Mouse (Mus musculus) hindbrain, embryonic 14.5 days (tissue): ENCODE results near the gene Fam90a1a. TPM values are rescaled to one million over a fixed set of nuclear protein-coding genes. Genes with fewer than 3 reads are reported as not detected.
"Not testable (repeated sequence)": the region's sequence is repeated elsewhere in the genome, so short reads cannot be mapped to it uniquely, and the experiment has no call there.

Experiments
- ATAC-seq: fragments of 200-750 bp; cut with Nextera tagmentation; 2 replicates; pipeline ENCODE4 v1.8.0; 2017; ENCODE audit warnings: moderate number of reproducible peaks, mild to moderate bottlenecking, moderate TSS enrichment, moderate library complexity; ENCODE audit not compliant: low FRiP score
- DNase-seq: peaks from one replicate; pipeline ENCODE4 v3.0.0-alpha.2; 2015; ENCODE audit warnings: low spot score
- H3K27ac ChIP-seq: fragments of 300-500 bp; sonication (generic); 2 replicates; pipeline ENCODE4 v1.5.1; 2014; ENCODE audit warnings: mild to moderate bottlenecking, moderate library complexity
- H3K27me3 ChIP-seq: fragments of 300-500 bp; sonication (generic); 2 replicates; pipeline ENCODE4 v1.6.1; 2014; ENCODE audit warnings: mild to moderate bottlenecking, low read length, mixed read lengths; ENCODE audit not compliant: control insufficient read depth, insufficient read depth
- H3K36me3 ChIP-seq: fragments of 300-500 bp; sonication (generic); replicated peaks from 2 replicates; pipeline ENCODE4 v1.6.1; 2014; ENCODE audit not compliant: control insufficient read depth, insufficient read depth
- H3K4me1 ChIP-seq: fragments of 300-500 bp; sonication (generic); replicated peaks from 2 replicates; pipeline ENCODE4 v1.6.1; 2014; ENCODE audit warnings: antibody characterized with exemption, low read length, mixed read lengths; ENCODE audit not compliant: control insufficient read depth, insufficient read depth
- H3K4me2 ChIP-seq: fragments of 300-500 bp; sonication (generic); replicated peaks from 2 replicates; pipeline ENCODE4 v1.6.1; 2014; ENCODE audit warnings: mild to moderate bottlenecking, moderate library complexity
- H3K4me3 ChIP-seq: fragments of 300-500 bp; sonication (generic); replicated peaks from 2 replicates; pipeline ENCODE4 v1.5.1; 2014; ENCODE audit warnings: mild to moderate bottlenecking, low read length
- H3K9ac ChIP-seq: fragments of 300-500 bp; sonication (generic); 2 replicates; pipeline ENCODE4 v1.6.1; 2014
- H3K9me3 ChIP-seq: fragments of 300-500 bp; sonication (generic); 2 replicates; pipeline ENCODE4 v1.6.1; 2016; ENCODE audit warnings: low read length; ENCODE audit not compliant: control insufficient read depth
- WGBS: fragments of 180-500 bp; shearing (Covaris S2); extraction: QIAGEN DNeasy Blood & Tissue Kit; methylation state at CpG from one replicate; pipeline ENCODE4 v1.1.7; 2014; 5-methylcytosine and 5-hydroxymethylcytosine counted together
- polyA plus RNA-seq: library from polyadenylated mRNA; unstranded; fragments of >200 nt; fragmentation: Nextera tagmentation; extraction: Ambion mirVana; gene quantifications from 2 replicates; pipeline ENCODE4 v1.2.1, GENCODE M21; 2014

Fam90a1a gene
- polyA plus RNA-seq = not detected in 2 replicates

DNA sequence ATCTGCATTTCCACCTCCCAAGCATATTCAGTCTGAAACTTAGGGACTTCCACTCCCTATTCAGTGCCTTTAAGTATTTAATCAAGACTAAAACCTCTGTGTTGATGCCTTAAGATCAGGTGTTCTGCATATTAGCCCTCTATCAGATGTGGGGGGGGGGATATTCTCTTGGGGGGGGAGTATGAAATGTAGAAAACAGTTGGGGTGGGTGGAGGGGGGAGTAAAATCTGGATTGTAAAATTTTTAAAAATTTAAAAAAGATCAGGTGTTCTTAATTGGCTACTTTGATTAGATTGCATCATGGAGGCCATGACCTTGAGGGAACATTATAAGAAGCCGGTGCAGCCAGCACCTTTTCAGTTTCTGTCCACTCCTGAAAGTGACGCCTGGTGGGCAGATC, at the start of gene Fam90a1a:
Gene Fam90a1a (plus strand): TSS at position 301 of the 400 bp plus-strand sequence.
- H3K4me1 ChIP-seq = no peaks in the 10 kb centered on the region
- WGBS = 96% methylated on average over 2 of the region's 2 CpGs
- no peaks in the 10 kb centered on the region for H3K36me3 ChIP-seq
- H3K4me2 ChIP-seq = no peak within 1 kb of the TSS
- no peaks in the 10 kb centered on the region for H3K27me3 ChIP-seq
- ATAC-seq (no peak), DNase-seq (no peak)
- no peaks in the 10 kb centered on the region for H3K9me3 ChIP-seq
- no peak within 1 kb of the TSS for H3K9ac ChIP-seq
- no peak within 1 kb of the TSS for H3K4me3 ChIP-seq
- H3K27ac ChIP-seq = no peak within 1 kb of the TSS

DNA sequence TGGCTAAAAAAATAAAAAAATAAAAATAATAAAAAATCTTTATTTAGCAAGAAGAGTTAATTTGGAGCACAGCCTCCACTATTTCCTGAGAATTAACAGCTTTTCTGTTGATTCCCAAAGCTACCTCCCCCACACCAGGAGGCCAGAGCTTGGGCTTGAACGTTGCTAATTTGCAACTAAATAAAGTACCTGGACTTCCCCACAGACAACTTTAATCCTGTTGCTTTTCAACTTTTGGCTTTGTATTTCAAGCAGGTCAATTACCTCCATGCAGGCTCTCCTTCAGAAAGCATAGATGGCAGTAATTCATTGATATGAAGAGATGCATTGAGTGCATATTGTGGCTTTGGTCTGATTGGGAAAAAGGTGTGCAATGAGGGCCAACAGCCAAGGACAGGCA, 46.6 kb upstream of the Fam90a1a start:
- Histone ChIP-seq H3K27ac (no peak overlapping the region), H3K9me3 (no peaks in the 10 kb centered on the region), H3K4me3 (no peak overlapping the region), H3K9ac (no peak overlapping the region), H3K27me3 (no peaks in the 10 kb centered on the region), H3K4me2 (no peak overlapping the region), H3K4me1 (no peaks in the 10 kb centered on the region), H3K36me3 (no peaks in the 10 kb centered on the region)
- DNase-seq (no peak), ATAC-seq (no peak)
- WGBS = 8% methylated on average over 1 of the region's 1 CpGs

DNA sequence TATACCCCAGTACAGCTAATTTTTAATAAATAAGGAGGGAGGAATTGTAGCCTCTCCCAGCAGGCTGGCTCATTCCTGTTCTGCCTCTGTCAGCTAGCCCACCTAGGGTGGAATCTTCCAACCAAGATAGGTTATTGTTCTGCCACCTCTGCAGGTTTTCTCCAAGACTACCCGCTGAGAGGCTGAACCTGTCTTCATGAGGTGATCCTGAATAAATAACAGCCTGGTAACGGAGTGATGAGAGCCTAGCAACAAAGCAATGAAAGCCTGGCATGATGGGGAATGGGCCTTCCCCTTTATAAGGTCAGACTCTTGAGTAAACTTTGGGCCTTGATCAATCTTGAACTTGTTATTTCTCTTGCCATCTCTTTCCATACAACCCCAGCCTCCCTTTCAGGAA, 46.0 kb upstream of the Fam90a1a start:
- Histone ChIP-seq H3K4me2 (no peak overlapping the region), H3K27ac (no peak overlapping the region), H3K36me3 (no peaks in the 10 kb centered on the region), H3K9ac (no peak overlapping the region), H3K9me3 (no peaks in the 10 kb centered on the region), H3K27me3 (no peaks in the 10 kb centered on the region), H3K4me1 (no peaks in the 10 kb centered on the region), H3K4me3 (no peak overlapping the region)
- DNase-seq = no peak
- WGBS = 31% methylated on average over 2 of the region's 2 CpGs
- no peak for ATAC-seq

- ATAC-seq (no peak), DNase-seq (no peak)
- Histone ChIP-seq H3K36me3 (no peaks in the 10 kb centered on the region), H3K9me3 (no peaks in the 10 kb centered on the region), H3K9ac (no peak overlapping the region), H3K4me2 (no peak overlapping the region), H3K4me1 (no peaks in the 10 kb centered on the region), H3K4me3 (no peak overlapping the region), H3K27me3 (no peaks in the 10 kb centered on the region), H3K27ac (no peak overlapping the region)
- WGBS = 92% methylated on average over 3 of the region's 3 CpGs
These were observed 42.9 kb upstream of the Fam90a1a start for GRCm38 (mm10) chr8:21915625-21916024.

DNA sequence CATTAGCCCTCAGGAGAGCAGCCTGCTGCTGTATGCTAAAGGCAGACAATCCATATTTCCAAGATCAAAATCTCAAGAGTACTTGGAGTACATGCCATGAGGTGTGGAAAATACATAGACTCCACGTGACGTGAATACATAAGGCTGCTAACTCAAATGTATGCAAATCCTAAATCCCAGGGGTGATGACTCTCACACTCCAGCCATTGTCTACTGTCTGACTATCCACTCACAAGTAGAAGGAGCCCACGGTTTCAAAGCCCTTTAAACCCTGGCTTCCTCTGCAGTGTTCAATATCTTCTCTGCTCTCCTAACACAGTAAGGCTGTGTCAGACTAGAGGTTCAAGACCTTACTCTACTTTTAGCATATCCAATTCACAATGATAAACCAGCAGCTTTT, 27.8 kb upstream of the Fam90a1a start:
- 72% methylated on average over 3 of the region's 3 CpGs for WGBS
- not testable (repeated sequence) for H3K36me3 ChIP-seq, H3K9ac ChIP-seq, H3K4me1 ChIP-seq, H3K4me3 ChIP-seq, H3K27me3 ChIP-seq, H3K4me2 ChIP-seq, H3K27ac ChIP-seq, DNase-seq, ATAC-seq, H3K9me3 ChIP-seq

DNA sequence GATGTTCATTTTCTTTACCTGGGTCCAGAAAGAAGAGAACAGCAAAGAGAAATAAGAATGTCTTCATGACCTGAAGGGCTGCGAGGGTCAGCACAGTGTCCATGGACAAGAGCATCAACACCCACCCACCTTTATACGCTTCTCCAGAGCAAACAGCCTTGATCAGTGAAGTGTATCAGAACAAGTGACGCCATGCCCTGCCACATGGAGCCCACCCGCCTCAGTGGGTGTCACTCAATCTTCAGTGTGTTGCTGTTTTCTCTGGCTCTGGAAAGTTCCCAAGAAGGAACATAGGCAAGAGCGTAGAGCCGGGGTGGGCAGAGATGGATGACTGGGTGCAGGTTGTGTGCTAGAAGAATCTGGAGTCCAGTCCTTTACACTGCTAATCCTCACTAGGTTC, 25.9 kb upstream of the Fam90a1a start, which contains the start of gene Defb15:
Gene Defb15 (minus strand): TSS at position 101 of the 400 bp plus-strand sequence.
- Histone ChIP-seq H3K9me3 (no peaks in the 10 kb centered on the region), H3K4me1 (no peaks in the 10 kb centered on the region), H3K4me3 (no peak within 1 kb of the TSS), H3K36me3 (no peaks in the 10 kb centered on the region), H3K4me2 (no peak within 1 kb of the TSS), H3K27me3 (no peaks in the 10 kb centered on the region), H3K27ac (no peak within 1 kb of the TSS), H3K9ac (no peak within 1 kb of the TSS)
- 92% methylated on average over 6 of the region's 6 CpGs for WGBS
- DNase-seq (no peak), ATAC-seq (no peak)

GRCm38 (mm10) chr8:21938052-21938451, 20.5 kb upstream of the Fam90a1a start, which contains the start of gene Defb35:
Defb35 (plus strand) TSS chr8:21938352.
- not testable (repeated sequence) for DNase-seq, H3K9me3 ChIP-seq, H3K9ac ChIP-seq, H3K4me1 ChIP-seq, H3K4me2 ChIP-seq, H3K4me3 ChIP-seq, H3K27ac ChIP-seq, H3K36me3 ChIP-seq, ATAC-seq, H3K27me3 ChIP-seq
- WGBS = 91% methylated on average over 4 of the region's 4 CpGs

- no peaks in the 10 kb centered on the region for H3K36me3 ChIP-seq
- H3K27ac ChIP-seq = no peak within 1 kb of the TSS
- no peak for DNase-seq
- ATAC-seq = no peak
- 81% methylated on average over 6 of the region's 6 CpGs for WGBS
- H3K4me3 ChIP-seq = no peak within 1 kb of the TSS
- no peak within 1 kb of the TSS for H3K9ac ChIP-seq
- H3K9me3 ChIP-seq = no peaks in the 10 kb centered on the region
- H3K4me2 ChIP-seq = no peak within 1 kb of the TSS
- no peaks in the 10 kb centered on the region for H3K27me3 ChIP-seq
- H3K4me1 ChIP-seq = no peaks in the 10 kb centered on the region
These were observed 12.1 kb upstream of the Fam90a1a start, which contains the start of gene Defb13 for GRCm38 (mm10) chr8:21946462-21946861. Defb13 (plus strand) TSS chr8:21946762.

DNA sequence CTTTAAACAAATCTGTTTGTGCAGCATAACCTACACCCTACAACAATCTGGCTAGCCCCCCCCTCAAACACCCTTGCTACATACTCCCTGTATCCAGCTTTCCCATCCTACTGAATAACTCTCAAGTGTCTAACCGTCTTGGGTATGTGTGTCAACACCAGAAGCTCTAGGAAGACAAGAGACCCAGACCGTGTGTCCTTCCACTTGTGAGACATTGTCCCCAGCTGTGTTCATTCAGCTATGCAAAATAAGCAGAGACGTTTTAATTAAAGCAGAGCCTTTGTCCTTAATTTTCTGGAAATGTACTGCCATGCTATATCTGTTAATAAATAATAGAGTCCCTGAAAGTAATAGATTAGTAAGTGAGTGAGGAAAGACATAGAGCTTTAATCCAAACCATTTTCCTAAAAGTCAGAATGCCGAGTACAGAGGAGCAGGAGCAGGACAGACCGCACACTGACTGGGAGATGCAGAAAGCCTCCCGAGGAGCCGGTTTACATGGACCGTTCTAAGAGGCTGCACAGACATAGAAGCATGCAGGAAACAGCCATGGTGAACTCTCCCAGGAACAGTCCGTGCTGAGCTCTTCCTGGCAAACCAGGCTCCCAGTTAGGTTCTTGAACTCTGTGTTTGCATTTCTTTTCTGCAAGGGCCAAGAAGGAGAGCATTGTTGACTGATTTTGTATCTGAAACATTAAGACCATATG, 11.1 kb upstream of the Fam90a1a start:
- no peak for DNase-seq

More for the DNA sequence above, 11.1 kb upstream of the Fam90a1a start:
- H3K9ac ChIP-seq = no peak overlapping the region
- H3K9me3 ChIP-seq = no peaks in the 10 kb centered on the region
- H3K4me2 ChIP-seq = no peak overlapping the region
- no peak overlapping the region for H3K4me3 ChIP-seq
- no peaks in the 10 kb centered on the region for H3K4me1 ChIP-seq
- no peak overlapping the region for H3K27ac ChIP-seq
- WGBS = 51% methylated on average over 9 of the region's 9 CpGs
- ATAC-seq = peak; percentile 40; the same call in 1 of the 2 replicates
- H3K27me3 ChIP-seq = no peaks in the 10 kb centered on the region
- no peaks in the 10 kb centered on the region for H3K36me3 ChIP-seq
